Mouse (Mus musculus): ENCODE results near the gene Ddx43.

The Ddx43 gene

GRCm38 (mm10) chr9:78442579-78443392, 47.2 kb downstream of the Ddx43 start, which contains the start of gene Cgas:
TSS of gene Cgas (minus strand) at chr9:78443237.
- in situ Hi-C loops (cut with MboI, MseI): no loop called here

- in situ Hi-C loops (cut with MboI, MseI): loop anchor here (5.0 kb wide), 1 partner anchor 80 kb away; no protein-coding TSS in a partner anchor
Measured at GRCm38 (mm10) chr9:78447606-78447972, 52.0 kb downstream of the Ddx43 start.

- in situ Hi-C loops (cut with MboI, MseI): loop anchor here (5.0 kb wide), 1 partner anchor 79 kb away; no protein-coding TSS in a partner anchor
Measured at GRCm38 (mm10) chr9:78447973-78448873, 52.6 kb downstream of the Ddx43 start, which contains the start of the genes Mto1 and Gm17324. TSS of gene Mto1 (plus strand) at chr9:78448208. TSS of gene Gm17324 (minus strand) at chr9:78448786.

- in situ Hi-C loops (cut with MboI, MseI): no loop called here
Measured at GRCm38 (mm10) chr9:78450404-78450803, 54.8 kb downstream of the Ddx43 start.

- in situ Hi-C loops (cut with MboI, MseI): no loop called here
Measured at GRCm38 (mm10) chr9:78451382-78451781, 55.8 kb downstream of the Ddx43 start.

- in situ Hi-C loops (cut with MboI, MseI): no loop called here
Measured at GRCm38 (mm10) chr9:78457026-78457425, 61.4 kb downstream of the Ddx43 start.

- in situ Hi-C loops (cut with MboI, MseI): no loop called here
Measured at GRCm38 (mm10) chr9:78463337-78463736, 67.8 kb downstream of the Ddx43 start.

GRCm38 (mm10) chr9:78465725-78466124, 70.1 kb downstream of the Ddx43 start:
- in situ Hi-C loops (cut with MboI, MseI): no loop called here
